Mouse (Mus musculus) layer of hippocampus, postnatal 14 days (tissue): ENCODE measurements at regions not wholly inside any gene's neighbourhood (a gene's known extent, or its start where the extent isn't known, plus 50 kb on each side); places are given as distances from the start of the nearest gene placed in this dataset.

Experiments
- DNase-seq, 2 experiments: peaks; one replicate each; pipeline ENCODE4 v3.0.0; 2021 to 2022; ENCODE audit warnings: low spot score in 2 of 2, mixed read lengths in 1 of 2

DNA sequence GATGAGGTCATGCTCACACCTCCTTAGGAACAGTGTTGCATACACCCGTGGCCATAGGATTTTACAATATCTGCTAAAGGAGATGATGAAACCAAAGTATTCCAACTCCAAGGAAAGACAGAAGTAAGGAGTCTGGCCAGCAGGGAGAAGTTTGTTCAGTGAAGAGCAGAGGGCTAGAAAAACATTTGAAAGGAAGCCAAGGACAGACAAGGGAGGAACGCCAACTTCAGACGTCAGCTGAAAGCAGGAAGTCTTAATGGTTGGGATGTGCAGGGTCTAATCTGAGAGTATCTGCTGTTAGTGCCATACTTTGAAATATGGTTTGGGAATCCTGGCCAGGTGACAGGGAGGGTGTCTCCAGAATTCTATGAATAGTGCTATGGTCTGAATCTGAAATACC, 98.5 kb upstream of the Irf2bp2 start:
- DNase-seq = peak in 1 of 2 experiments; percentile 73

DNA sequence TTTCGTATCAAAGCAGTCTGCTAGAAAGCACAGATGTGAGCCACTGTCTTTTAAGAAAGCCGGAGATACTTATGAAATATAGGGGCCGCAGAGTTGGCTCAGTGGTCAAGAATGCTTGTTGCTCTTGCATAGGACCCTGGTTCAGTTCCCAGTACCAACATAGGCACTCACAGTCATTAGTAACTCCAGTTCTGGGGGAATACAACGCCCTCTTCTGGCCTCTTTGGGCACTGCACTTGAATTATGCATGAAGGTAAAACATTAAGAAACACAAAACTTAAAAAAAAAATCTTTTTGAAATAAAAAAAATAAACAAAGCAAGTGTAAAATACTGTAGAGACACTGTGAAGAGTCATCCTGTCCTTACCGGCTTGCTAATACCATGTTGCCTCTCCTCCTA, 94.7 kb upstream of the Irf2bp2 start:
- no peak for DNase-seq

DNA sequence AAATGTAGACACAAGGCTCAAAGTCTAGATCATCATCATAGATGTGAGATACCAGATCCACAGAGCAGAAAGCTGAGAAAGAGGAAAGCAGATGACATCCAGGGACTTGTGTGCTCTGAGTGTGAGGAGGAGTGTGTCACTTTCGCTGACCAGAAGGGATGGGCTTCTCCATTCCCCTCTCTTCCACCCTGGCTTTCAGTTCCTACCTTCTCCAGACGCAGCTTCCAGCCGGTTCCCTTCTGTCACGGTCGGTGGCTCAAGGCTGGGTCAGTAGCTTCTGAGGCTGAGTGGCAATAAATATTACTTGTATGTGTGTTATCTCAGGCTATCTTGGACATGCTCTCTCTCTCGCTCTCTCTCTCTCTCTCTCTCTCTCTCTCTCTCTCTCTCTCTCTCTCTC, 94.2 kb upstream of the Irf2bp2 start:
- DNase-seq = no peak

DNA sequence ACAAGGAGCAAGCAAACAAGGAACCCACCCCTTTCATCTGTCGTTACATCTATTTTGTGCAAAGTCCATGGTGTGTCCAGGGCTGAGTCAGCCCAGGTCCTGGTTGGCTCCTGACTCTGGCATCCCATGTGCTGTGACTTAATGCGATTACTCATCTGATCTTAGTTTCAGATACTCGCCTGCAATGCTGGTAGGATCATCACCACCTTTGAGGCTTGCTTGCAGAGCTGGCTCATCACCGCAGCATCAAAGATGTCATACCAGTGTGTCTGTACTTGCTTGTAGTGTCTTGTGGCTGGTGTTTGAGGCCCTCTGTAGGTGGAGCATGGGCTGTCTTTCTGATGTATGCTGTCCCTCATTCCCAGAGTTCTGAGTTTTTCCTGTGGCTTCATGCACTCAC, 93.0 kb upstream of the Irf2bp2 start:
- DNase-seq = no peak

DNA sequence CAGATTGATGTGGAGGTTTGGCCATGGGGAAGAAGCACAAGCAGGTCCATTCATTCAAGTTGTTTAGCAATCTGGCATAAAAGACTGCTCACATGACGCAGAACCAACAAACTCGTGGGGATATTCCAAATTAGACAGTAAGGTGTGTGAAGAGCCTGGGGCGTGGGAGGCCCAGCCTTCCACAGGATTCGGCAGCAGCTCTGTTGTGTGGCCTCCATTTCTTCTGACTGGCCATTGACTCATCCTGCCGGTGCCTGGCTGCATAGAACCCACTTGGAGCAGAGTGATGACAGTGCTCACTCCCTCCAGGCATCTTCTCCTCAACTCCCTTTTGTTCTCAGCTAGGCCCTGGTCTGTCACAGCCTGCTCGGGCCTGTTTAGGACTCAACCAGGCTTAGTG, 91.6 kb upstream of the Irf2bp2 start:
- DNase-seq = no peak

DNA sequence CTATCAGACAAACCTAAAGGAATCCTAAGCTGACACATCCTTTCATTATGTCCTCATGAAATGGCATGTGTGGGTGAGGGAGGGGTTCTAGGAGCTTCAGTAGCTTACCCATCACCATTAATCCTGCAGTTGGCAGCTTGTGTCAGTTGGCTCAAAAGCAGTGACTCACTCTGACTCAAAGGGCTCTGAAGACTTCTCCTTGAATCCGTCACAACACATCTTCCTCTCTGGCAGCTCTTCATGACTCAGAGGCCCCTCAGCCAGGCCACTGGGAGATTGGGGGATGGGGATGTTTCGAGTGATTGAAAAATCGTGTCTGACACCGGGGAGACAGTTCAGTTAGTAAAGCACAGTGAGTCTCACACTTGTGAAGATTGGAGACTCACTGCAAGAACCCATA, 90.2 kb upstream of the Irf2bp2 start:
- no peak for DNase-seq

DNA sequence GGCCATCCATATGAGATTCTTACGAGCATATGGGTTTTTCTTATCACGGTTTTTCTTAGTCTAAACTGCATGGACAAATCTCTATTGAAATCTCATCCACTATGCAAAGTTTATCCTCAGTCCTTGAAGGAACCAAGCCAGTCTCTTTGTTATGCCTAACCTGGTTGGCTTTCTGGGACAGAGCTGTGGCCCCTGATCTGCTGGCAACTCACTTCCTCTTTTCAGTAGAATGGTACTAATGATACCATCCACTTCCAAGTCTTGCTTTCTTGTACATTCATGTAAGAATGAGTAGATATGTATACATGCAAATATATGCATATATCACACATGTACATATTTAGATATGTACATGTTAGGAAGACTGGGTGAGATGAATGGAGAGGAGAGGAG, 89.8 kb upstream of the Irf2bp2 start:
- no peak for DNase-seq

DNA sequence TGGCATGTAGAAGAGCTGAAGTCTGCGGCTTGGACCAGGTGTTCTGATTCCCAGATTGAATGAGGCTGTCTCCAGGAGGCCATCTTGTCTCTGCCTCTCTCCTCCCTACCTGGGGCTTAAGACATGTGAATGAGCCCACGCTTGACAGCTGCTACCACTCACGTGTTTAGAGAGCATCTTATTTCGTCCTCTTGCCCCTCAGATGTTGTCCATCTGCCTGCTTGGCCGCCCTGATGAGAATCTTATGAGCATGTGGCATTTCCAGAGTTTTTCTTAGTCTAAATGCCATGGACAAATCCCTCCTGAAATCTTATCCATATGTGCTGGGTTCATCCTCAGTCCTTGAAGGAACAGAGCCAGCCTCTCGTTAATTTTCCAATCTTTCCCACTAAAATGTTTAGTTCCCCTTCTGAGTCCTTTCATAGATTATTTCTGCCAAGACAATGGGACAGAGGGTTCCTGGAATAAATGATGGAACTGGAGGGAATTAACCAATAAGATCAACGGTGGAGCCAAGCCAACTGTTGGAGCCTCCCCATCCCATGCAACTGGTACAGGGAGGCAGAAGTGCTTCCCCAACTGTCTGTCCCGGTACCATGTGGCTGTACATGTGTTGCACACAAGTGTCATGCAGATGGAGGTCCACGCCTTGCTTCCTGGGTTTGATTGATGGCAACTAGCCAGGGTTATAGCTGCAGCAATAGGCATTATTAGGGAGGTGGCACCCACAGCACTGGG, 89.2 kb upstream of the Irf2bp2 start:
- DNase-seq = peak; percentile 62 to 79

DNA sequence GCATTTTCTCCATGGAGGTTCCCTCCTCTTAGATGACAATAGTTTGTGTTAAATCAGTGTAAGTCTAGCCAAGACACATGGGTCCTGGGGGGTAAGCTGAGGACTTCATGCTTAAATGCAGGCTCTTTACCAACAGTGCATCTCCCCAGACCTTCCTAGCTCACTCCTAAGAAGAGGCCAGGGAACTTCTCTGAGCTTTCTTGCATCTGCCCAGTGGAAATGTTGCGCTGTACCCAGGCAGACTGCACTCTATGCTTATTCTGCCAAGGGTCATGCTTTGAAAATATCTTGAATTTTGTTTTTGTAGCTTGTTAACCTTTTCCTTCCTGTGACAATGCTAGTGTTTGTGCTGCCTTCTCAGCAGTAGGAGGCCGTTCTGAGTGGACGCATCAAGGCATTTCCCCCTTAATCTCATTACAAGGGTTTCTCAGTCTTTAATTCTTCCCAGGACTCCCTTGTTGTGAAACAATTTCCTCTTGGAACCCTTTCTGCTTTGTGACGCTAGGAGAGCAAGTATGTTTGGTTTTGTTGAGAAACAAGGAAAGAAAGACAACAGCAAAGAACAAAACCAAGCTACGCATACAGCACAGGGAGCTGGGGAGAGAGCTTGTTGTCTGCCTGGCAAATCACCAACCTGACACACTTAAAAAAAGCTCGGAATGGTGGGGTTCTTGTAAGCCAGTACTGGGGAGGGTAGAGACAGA, 88.3 kb upstream of the Irf2bp2 start:
- no peak for DNase-seq

DNA sequence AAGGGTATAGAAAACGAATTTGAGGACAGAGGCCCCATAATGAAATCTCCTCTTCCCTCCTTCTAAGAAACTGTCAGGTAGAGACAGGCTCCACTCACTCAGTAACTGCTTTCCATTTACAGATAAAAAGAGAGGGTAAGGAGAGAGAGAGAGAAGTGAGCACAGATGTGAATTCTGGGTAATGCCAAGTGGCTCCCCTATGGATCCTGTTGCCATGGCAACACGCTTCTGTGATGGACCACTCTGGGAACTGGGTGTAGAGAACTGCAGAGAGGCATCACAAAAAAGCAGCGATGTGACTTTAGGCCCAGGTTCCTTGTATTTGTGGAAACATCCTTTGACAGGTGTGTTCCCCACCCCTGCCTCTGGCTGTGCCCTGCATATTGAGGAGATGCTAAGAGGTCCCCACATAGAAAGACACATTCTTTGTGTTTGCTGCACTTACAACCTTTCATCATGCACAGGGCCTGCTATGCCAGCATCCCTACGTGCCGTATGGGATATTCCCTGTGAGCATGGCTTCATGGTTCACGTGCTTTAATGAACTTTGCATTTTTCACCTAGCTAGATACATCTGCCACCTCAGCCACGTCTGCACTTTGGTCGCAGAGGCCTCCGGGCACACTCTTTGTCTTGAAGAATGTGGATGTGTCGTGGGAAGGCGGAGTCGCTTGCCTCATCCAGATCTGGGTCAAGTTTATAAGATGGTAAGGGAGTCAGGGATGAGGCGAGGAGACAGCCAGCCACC, 84.4 kb upstream of the Irf2bp2 start:
- DNase-seq = no peak

DNA sequence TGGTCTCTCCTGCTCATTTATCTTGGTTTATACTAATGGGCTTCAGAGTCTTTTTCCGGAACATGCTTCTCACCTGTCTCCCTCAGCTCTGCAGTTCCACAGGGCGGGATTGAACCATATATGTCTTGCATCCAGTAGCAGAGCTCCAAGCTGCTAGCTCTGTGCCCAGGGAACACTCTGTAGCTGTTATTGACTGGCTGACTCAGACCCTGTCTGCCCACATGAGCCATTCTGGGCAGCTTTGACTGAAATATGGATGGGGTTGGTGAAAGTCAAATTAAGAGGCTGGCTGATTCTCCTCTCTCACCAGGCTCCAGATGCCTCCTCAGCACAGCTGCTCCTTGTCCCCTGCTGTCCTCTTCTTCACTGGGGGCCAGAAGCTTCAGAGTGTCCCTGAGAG, 81.4 kb upstream of the Irf2bp2 start:
- DNase-seq = no peak

DNA sequence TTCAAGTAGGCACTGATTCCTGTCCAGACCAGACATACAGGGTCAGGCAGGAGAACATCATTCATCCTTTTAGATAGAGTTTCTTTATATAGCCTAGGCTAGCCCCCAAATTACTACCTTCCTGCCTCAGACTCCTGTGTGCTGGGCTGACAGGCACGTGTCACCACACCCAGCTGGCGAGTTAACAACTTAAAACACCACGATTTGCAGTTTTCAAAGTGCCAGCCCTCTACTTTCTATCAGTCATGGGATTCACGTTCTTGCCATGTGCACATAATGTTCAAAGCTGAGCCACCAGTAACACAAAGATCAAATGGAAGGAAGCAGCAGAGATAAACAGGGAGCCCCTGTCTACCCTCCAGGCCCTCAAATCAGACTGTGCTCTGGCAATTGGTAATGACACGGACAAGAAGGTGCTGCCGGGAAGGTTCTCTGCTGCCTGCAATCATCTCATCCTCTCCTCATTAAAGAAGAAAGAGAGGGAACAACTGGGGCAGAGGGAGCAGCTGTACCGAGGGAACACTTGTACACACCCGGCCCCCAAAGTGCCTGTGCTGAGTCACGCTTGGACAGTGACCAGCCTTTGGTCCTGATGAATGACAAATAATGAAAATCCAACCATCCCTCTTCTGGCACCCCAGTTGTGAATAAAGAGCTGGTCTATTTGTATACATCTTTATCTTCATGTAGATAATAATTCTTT, 79.4 kb upstream of the Irf2bp2 start:
- DNase-seq = no peak

DNA sequence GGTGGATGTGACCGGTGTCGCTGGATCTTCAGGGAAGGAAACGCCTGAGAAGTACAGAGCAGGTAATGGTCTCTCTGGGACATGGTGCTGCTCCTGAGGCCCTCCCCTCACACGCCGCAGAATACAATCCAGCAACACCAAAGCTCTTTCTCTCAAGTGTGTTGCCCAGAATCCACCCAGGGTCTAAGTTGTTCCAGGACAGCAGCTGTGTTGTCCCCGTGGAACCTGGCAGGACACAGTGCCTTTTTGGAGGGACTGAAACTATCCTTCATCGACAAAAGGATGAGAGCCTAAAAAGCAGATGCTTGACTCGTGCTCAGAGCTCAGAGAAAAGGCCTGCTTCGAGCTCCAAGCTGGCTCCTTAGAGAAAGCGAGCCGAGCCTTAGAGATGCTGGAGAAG, 77.8 kb upstream of the Irf2bp2 start:
- DNase-seq = no peak

DNA sequence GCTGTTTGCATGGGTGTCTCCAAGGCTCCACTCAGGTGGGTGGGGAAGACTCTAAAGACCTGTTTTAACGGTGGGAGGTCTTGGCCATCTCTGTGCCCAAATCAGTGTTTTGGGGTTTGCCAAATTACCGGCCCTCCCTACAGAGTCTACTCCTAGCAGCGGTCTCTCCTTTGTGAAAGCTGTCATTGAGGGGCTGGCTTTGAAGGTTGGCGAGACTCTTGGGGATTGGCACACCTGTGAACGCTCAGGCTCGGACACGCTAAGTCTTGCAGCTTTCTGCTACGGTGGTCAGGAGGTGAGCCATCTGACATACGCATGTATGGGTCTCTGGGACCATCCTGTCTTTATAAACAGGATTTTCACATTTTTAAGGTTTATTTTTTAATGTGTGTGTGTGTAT, 76.1 kb upstream of the Irf2bp2 start:
- no peak for DNase-seq

DNA sequence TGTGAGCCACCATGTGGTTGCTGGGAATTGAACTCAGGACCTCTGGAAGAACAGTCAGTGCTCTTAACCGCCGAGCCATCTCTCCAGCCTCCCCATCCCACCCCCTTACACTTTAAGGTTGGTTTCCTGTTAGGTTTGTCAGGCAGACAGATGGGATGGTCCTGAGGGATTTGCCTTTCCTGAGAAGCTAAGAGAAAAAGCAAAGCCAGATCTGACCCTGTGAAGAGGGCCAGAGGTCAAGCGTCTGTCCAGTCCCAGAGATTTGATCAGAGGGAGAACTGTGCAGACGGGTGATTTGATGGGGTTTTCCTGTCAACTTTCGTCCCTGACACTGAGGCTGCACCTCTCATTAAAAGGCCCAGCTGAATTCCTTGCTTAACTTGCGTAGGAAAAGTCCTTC, 75.4 kb upstream of the Irf2bp2 start:
- DNase-seq = no peak

DNA sequence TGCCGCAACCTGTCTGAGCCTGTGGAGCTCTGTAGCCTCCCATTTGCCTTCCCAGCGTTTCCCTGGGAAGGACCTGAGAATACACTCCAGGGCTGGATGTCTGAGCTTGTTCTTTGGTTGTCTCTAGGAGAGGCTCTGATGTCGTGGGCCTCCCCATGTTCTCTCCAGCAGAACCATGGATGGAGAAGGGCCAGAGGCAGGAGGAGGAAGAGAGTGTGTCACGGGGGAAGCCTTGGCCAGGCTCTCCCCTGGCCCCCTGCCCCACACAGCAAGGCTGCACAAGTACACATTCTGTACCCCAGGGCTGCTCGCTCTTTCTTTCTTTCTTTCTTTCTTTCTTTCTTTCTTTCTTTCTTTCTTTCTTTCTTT, 74.9 kb upstream of the Irf2bp2 start:
- DNase-seq = no peak

DNA sequence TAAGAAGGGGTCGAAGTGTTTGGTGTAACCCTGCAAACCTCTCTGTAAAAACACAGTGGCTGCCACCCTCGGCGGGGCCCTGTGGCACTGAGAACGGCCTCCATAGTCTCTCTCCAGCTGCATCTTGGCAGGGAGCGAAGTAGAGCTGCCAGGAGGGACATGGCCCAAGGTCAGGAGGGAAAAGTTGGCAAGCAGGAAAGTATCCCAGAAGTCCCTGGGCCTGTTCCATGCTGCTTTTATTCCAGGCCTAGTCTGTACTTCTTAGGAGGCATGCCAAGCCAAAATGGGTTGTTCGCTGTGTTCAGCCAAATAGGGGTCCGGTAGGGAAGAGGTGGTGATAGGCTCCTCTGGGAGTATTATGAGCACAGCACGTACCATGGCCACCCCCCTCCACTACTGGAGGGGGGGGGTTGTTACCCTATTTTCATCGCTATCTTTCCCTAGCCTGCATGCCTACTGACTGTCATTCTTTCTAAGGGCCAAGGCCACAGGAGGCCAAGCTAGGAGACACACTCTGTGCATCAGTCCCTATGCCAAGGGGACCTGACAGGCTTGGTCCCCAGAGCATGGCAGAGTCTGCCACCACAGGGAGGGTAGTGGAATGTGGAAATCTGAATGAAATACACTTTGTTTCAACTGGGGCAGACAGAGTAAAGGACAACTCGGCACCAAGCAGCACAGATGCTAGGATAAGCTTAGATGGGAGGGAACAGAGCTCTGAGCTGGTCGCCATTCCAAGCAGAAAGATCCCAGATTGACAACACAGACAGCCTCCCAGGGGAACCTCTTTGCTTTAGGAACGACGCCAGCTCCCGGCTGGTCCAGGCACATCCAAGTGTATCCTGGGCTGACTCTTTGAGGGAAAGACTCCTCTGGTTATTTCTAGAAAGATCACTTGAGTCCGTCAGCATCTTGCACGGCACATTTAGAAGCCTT, 74.2 kb upstream of the Irf2bp2 start:
- DNase-seq = peak; percentile 80 to 93

DNA sequence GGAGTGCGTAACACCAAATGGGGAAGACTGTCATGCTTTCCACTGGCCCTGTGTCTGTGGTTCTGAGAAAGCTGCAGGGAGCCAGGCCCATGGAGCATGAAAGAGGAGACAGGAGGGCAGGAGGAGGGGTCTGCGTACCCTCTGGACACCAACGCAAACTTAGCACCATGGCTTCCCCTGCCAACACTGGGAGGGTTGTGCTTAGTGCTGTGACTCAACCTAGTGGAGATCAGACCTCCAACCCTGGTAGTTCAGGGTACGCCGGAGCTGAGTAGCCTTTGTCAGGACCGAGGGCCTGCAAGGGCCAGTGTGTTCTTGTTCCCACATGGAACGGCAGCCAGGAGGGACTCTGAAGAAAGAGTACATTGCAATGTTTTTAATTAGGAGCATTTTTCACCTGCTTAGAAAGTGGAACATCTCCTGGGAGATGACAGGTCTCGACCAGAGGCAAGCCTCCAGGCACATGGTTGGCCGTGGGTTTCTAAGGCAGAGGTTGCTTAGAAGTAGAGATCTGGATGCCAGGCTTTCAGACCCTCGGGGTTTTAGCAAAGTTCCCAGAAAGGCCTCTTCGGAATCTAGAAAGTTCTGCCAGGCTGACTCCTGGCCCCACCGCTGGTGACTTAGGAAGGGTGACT, 73.4 kb upstream of the Irf2bp2 start:
- DNase-seq = peak; percentile 63 to 64

DNA sequence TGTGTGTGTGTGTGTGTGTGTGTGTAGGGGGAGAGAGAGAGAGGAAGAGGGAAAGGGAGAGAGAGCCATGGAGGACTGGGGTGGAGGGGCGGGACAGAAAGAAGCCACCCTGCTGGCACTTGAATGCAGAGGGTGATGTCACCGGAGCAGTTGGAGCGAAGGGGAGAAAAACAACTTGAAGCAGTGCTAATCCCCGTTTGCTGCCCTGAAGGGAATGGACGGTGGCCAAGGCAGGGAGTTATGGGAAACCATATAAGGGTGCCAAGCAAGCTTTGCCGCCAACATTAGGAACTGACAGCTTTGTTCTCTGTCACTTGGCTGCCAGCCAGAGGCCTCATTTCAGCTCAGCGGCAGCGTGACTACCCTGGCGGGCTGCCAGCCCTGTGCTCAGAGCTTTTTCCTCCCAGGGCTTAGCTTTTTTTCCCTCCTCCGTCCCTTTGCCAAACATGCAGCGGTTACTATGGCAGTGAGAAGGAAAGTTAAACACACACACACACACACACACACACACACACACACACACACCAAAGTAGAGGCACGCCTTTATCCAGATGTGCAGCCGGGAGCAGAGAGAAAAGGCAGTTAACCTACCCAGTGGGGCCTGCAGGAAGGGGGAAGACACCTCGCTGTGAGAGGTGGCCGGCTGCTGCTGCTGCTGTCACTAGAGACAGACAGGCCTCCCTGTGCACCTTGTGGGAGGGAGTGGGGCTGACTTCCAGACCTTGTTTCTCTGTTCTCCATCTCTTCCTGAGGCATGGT, 72.7 kb upstream of the Irf2bp2 start:
- peak; percentile 100 for DNase-seq
